In genomic region chr12:16129243-16129642, GRCm38 (mm10) we compare ENCODE assay signal across 28 mouse cellular contexts.
"Had no signal": no experiment of that assay in that cellular context is flagged by ENCODE, and none has a peak within 500 bp of the region (broad histone marks: within the 10 kb centered on the region; RNA-seq: fewer than 3 reads in every experiment).

No protein-coding gene starts in this region.

- H3K4me1 ChIP-seq: limb, embryonic 10.5 days; limb, embryonic 12.5 days; limb, embryonic 13.5 days; limb, embryonic 15.5 days; liver, embryonic 15.5 days; lung, embryonic 15.5 days; midbrain, embryonic 12.5 days; midbrain, embryonic 13.5 days; midbrain, embryonic 15.5 days; neural tube, embryonic 12.5 days had no signal

- H3K9me3 ChIP-seq: limb, embryonic 10.5 days; limb, embryonic 12.5 days; limb, embryonic 13.5 days; limb, embryonic 15.5 days; liver, embryonic 12.5 days; liver, embryonic 13.5 days; liver, embryonic 15.5 days; lung, embryonic 15.5 days; megakaryocyte, embryonic 14.5 days; midbrain, embryonic 10.5 days; midbrain, embryonic 12.5 days; midbrain, embryonic 13.5 days; midbrain, embryonic 15.5 days; neural tube, embryonic 12.5 days had no signal

- H3K27ac ChIP-seq: limb, embryonic 10.5 days; limb, embryonic 12.5 days; limb, embryonic 13.5 days; limb, embryonic 15.5 days; liver, embryonic 12.5 days; liver, embryonic 13.5 days; liver, embryonic 14.5 days; liver, embryonic 15.5 days; lung, embryonic 15.5 days; macrophage; midbrain, embryonic 10.5 days; midbrain, embryonic 12.5 days; midbrain, embryonic 13.5 days; midbrain, embryonic 15.5 days; neural tube, embryonic 12.5 days had no signal

- H3K4me3 ChIP-seq: limb, embryonic 10.5 days; limb, embryonic 12.5 days; limb, embryonic 13.5 days; limb, embryonic 15.5 days; liver, embryonic 12.5 days; liver, embryonic 13.5 days; liver, embryonic 15.5 days; lung, embryonic 15.5 days; megakaryocyte, embryonic 14.5 days; midbrain, embryonic 10.5 days; midbrain, embryonic 12.5 days; midbrain, embryonic 13.5 days; midbrain, embryonic 15.5 days; myocyte; neural tube, embryonic 12.5 days had no signal

- H3K9ac ChIP-seq: limb, embryonic 12.5 days; limb, embryonic 13.5 days; limb, embryonic 15.5 days; liver, embryonic 12.5 days; liver, embryonic 13.5 days; liver, embryonic 14.5 days; liver, embryonic 15.5 days; liver, postnatal 0 days; lung, embryonic 14.5 days; lung, embryonic 15.5 days; midbrain, embryonic 12.5 days; midbrain, embryonic 13.5 days; midbrain, embryonic 15.5 days; neural tube, embryonic 12.5 days had no signal

- H3K27me3 ChIP-seq: limb, embryonic 12.5 days; limb, embryonic 13.5 days; limb, embryonic 15.5 days; liver, embryonic 12.5 days; liver, embryonic 13.5 days; liver, embryonic 15.5 days; lung, embryonic 15.5 days; megakaryocyte, embryonic 14.5 days; midbrain, embryonic 12.5 days; midbrain, embryonic 13.5 days; midbrain, embryonic 15.5 days; neural tube, embryonic 12.5 days had no signal

- DNase-seq: left cerebral cortex, postnatal 4 days; liver; liver, embryonic 13.5 days; liver, postnatal 0 days; lung, adult 18-20 months; lung, adult 2 months; lung, embryonic 14.5 days; lung, postnatal 10 days; lung, postnatal 14 days; lung, postnatal 36 days; lung, postnatal 4 days; midbrain, embryonic 14.5 days had no signal

- H3K36me3 ChIP-seq: limb, embryonic 10.5 days; limb, embryonic 12.5 days; limb, embryonic 13.5 days; limb, embryonic 15.5 days; liver, embryonic 12.5 days; liver, embryonic 13.5 days; liver, embryonic 15.5 days; lung, embryonic 15.5 days; midbrain, embryonic 10.5 days; midbrain, embryonic 12.5 days; midbrain, embryonic 13.5 days; midbrain, embryonic 15.5 days; neural tube, embryonic 12.5 days had no signal
